ENCODE assay signal across 8 mouse cellular contexts in genomic region chr4:154996572-154997154, GRCm38 (mm10). TPM values are rescaled to one million over a fixed set of nuclear protein-coding genes. Genes with fewer than 3 reads are reported as not detected.
DNase-seq lines count a peak whose midpoint lies in the region; ATAC-seq lines count a peak whose summit lies in the region.
"Had no signal": no experiment of that assay in that cellular context is flagged by ENCODE, and none has a peak within 500 bp of the region (broad histone marks: within the 10 kb centered on the region; RNA-seq: fewer than 3 reads in every experiment).

No protein-coding gene starts in this region.

- no peak for ATAC-seq in heart, embryonic 11.5 days (replicated peaks; ENCODE audit: insufficient number of reproducible peaks, low FRiP score, low TSS enrichment)

- no peaks in the 10 kb centered on the region for H3K4me1 ChIP-seq in heart, embryonic 11.5 days (ENCODE audit: control insufficient read depth, insufficient read depth, low read length)

- peak; percentile 22 for DNase-seq in heart, adult 8-10 months (ENCODE audit: low spot score)
- peak; percentile 59 for DNase-seq in adipocyte (ENCODE audit: low spot score)
- DNase-seq in gastrocnemius, postnatal 14 days = peak; percentile 59
- DNase-seq in lung, postnatal 4 days = peak; percentile 6 to 48
- DNase-seq in right cerebral cortex, postnatal 14 days = no peak
- no peak for DNase-seq in spleen, adult 12 weeks (ENCODE audit: low spot score)
- DNase-seq: layer of hippocampus, postnatal 36 days had no signal

- H3K9ac ChIP-seq in heart, embryonic 11.5 days (ENCODE audit: low read depth, low read length) = no peak overlapping the region

- H3K4me2 ChIP-seq in heart, embryonic 11.5 days = no peak overlapping the region

- H3K36me3 ChIP-seq in heart, embryonic 11.5 days (ENCODE audit: control insufficient read depth, insufficient read depth, low read length) = no peaks in the 10 kb centered on the region

- H3K4me3 ChIP-seq in heart, embryonic 11.5 days (ENCODE audit: low read depth, low read length) = no peak overlapping the region

- WGBS in heart, embryonic 11.5 days (ENCODE audit: insufficient replicate concordance) = 50% methylated on average over 8 of the region's 8 CpGs

- no peaks in the 10 kb centered on the region for H3K9me3 ChIP-seq in heart, embryonic 11.5 days (replicated peaks; ENCODE audit: control insufficient read depth, low read length)

- no peaks in the 10 kb centered on the region; the same call in 1 of the 2 replicates for H3K27me3 ChIP-seq in heart, embryonic 11.5 days (ENCODE audit: control insufficient read depth, insufficient read depth, low read length)

- intact Hi-C loops in gastrocnemius, postnatal 14 days (cut with DNase I; ENCODE audit: low total_unique reads) = no loop called here

- H3K27ac ChIP-seq in heart, embryonic 11.5 days (ENCODE audit: low read depth, low read length) = no peak overlapping the region

RNA-seq across cellular contexts. Expression of gene Pank4, which starts 32.7 kb away (rescaled TPM):
- 10 to 100 TPM; 38.6 to 44.1 (median 41.2) TPM for total RNA-seq in heart, adult 8-10 months (2022)
- polyA plus RNA-seq in heart, embryonic 11.5 days (2014; fragmentation: Nextera tagmentation; extraction: Ambion mirVana) = 40.6 and 45.0 TPM in 2 replicates
- total RNA-seq in gastrocnemius, postnatal 14 days (2021) = 10 to 100 TPM; 24.1 to 31.4 TPM

RNA-seq across cellular contexts. Expression of gene Hes5, which starts 35.9 kb away (rescaled TPM):
- total RNA-seq in heart, adult 8-10 months (2022) = not detected
- polyA plus RNA-seq in heart, embryonic 11.5 days (2014; fragmentation: Nextera tagmentation; extraction: Ambion mirVana) = 0.56 TPM in 1 of 2 replicates, not detected in the other
- total RNA-seq in gastrocnemius, postnatal 14 days (2021) = under 1 TPM in 1 of 2 experiments, not detected in 1; 0.16 TPM

RNA-seq across cellular contexts. Expression of gene Plch2, which starts 59.9 kb away (rescaled TPM):
- total RNA-seq in heart, adult 8-10 months (2022) = under 1 TPM in 1 of 4 experiments, not detected in 3; 0.06 TPM
- polyA plus RNA-seq in heart, embryonic 11.5 days (2014; fragmentation: Nextera tagmentation; extraction: Ambion mirVana) = 0.13 and 0.30 TPM in 2 replicates
- total RNA-seq in gastrocnemius, postnatal 14 days (2021) = under 1 TPM in 1 of 2 experiments, not detected in 1; 0.04 TPM

Comparison
In these comparisons a context has a peak if more than half of its experiments do, and no peak if none do; other contexts are left out.
1. DNase-seq: peak in heart, adult 8-10 months (single experiment), adipocyte (single experiment), gastrocnemius, postnatal 14 days (single experiment) and lung, postnatal 4 days (2 of 2); none in right cerebral cortex, postnatal 14 days (single experiment) and spleen, adult 12 weeks (single experiment).